Mouse (Mus musculus) thymus, postnatal 0 days (tissue): Measurements from ENCODE around the gene Chchd10. TPM values are rescaled to one million over a fixed set of nuclear protein-coding genes. Genes with fewer than 3 reads are reported as not detected.
"Not testable (repeated sequence)": the region's sequence is repeated elsewhere in the genome, so short reads cannot be mapped to it uniquely, and the experiment has no call there.

Source experiments
- DNase-seq: peaks from one replicate; pipeline ENCODE4 v3.0.0-alpha.2; 2015; ENCODE audit warnings: low spot score
- polyA plus RNA-seq: library from polyadenylated mRNA; unstranded; fragments of >200 nt; fragmentation: Nextera tagmentation; extraction: Ambion mirVana; gene quantifications from 2 replicates; pipeline ENCODE4 v1.2.1, GENCODE M21; 2015

Gene Chchd10
- 21.6 and 22.2 TPM in 2 replicates for polyA plus RNA-seq

DNA sequence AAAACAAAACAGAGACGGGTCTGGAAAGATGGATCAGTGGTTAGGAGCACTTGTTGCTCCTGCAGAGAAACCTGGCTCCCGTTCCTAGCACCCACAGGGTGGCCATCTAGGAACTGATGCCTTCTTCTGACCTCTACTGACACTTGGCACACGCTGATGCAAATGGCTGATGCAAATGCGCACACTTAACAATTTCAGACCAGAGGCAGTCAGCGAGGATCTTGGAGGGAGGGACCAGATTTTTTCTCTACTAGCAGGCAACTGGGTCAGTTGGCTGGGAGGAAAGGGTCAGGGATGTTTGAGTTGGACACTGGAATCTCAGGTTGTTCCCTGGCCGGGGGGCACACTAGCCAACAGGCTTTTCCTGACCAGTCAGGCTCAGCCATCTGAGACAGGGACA, at the start of gene Chchd10:
TSS of gene Chchd10 (plus strand) at position 240 of the 400 bp plus-strand sequence.
- no peak for DNase-seq

DNA sequence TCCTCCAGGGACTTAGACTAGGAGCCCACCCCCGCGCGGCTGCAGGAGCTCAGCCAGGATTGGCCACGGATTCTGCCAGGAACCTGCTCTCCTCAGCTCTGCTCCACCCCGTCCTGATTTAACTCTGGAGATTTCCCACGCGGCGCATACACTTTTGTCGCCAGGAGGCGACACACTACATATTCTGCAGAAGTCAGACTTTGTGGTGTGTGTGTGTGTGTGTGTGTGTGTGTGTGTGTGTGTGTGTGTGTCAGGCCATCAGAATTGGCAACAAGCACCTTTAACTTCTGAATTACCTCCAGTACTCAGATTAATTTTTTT, 49.7 kb upstream of the Chchd10 start:
- DNase-seq: peak; percentile 67

DNA sequence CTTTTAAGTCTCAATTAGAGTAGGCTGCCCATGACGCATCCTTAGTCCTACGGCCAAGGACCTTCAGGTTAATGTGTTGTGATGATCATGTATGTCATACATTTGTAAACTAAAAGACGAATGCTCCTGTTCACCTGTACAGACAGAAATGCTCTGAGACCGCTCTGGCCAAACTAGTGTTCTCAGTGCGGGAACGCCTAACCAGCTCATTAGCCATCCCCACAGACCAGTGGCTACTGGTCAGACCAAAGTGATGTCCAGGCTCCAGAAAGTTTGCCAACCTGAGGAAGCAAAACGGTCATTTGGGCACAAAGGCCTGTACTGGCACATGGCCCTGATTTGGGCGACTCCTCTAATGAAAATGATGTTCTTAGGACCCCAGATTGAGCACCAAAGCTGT, 48.2 kb upstream of the Chchd10 start:
- DNase-seq: no peak

DNA sequence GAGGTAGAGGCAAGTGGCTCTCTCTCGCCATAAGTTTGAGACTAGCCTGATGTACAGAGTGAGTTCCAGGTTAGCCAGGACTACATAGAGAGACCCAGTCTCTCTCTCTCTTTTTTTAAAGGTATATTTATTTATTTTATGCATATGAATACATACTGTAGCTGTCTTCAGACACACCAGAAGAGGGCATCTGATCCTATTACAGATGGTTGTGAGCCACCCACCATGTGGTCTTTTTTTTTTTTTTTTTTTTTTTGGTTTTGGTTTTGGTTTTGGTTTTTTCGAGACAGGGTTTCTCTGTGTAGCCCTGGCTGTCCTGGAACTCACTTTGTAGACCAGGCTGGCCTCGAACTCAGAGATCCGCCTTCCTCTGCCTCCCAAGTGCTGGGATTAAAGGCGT, 45.4 kb upstream of the Chchd10 start:
- not testable (repeated sequence) for DNase-seq

DNA sequence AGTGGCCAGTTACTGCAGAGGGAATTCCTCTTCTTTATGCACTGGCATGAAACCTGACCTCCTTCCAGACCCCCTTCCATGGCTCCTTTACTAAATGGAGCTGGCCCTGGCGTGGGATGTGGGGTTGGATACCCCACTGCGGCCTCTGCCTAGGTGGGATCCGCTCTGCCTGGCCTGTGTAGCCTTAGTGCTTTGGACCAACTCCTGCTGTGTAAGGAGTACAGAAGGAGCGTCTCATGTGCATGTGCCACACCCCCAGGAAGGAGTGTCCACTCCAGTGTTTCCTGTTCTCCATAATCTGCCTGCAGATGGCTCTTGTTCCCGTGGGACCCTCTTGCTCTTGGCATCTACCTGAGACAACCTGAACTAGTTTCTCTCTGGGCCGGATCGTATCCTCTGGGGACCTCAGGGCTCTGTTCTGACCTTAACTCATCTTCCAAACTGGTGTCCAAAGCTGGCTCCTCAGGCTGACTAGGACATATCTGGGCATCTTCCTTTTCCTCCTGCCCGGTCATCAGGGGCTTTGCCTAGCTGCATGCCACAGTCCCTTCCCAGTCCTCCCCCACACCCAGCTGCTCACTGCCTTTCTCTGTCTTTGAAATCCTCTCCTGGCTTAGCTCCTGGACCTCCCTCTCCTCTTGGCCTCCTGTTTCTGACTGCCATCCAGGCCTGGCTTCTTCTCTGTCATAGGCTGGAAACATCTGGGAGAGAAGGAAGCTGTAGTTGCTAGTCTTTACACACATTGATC, 43.4 kb upstream of the Chchd10 start:
- DNase-seq: no peak

DNA sequence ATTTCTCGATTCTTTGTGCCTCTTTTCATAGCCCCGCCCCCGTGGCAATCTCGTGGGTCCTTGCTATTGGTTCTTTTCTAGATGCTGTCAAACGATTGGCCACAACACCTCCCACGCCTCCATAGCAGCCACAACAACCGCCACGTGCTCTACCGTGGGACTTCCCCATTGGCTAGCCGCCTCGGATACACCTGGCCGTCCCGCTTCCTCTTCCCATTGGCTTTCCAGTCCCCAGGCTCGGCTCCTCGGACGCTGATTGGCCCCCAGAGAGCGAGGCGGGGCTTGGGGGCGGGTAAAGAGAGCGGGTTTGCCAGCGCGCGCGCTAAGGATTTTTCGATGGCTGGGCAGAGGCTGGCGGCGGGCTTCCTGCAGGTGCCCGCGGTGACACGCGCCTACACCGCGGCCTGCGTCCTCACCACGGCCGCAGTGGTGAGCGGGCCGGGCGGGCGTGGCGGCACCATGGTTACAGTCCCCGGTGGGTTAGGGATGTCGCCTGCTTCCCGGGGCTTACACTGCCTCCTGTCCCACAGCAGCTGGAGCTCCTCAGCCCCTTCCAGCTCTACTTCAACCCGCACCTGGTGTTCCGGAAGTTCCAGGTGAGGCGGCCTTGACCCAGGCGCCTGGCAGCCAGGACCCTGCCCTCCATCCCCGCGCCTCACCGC, 39.7 kb upstream of the Chchd10 start, which contains the start of gene Derl3:
TSS of gene Derl3 (plus strand) at position 325 of the 662 bp plus-strand sequence.
- peak; percentile 96 for DNase-seq

DNA sequence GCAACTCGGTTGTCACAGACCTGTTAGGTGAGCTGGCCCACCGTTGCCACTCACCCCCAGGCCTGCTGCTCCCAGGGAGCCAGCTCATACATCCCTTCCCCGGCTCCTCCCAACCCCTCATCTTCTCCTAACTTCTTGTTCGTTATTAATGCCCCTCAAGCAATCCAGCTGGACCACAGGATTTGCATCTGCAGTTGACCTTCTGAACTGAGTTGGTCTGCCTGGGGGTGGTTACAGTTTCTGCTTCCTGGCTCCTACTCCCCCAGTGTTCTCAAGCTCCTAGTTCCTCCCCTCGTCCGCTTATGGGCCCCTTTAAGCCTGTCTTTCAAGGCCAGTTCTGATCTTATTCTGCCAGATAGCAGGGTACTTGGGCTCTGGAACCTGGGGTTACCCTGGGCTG, 38.3 kb upstream of the Chchd10 start:
- DNase-seq: no peak

DNA sequence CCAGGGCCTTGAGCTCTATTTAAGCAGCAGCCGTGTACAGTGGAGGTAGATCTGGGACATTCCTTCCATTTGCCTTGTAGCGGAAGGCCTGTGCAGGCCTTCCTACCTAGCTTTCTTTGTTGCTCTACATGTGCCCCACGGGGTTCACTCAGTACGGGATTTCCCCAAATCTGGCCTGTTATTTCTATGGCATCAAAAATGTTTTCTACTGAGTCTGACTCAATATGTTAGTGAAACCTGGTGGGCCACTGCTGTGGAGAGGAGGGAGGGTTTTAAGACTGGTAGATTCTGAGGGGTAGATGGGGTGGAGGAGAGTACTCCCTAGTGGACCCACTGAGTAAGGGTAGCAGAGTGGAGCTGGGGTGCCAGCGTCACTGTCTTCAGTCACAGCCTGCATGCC, 37.2 kb upstream of the Chchd10 start:
- no peak for DNase-seq

DNA sequence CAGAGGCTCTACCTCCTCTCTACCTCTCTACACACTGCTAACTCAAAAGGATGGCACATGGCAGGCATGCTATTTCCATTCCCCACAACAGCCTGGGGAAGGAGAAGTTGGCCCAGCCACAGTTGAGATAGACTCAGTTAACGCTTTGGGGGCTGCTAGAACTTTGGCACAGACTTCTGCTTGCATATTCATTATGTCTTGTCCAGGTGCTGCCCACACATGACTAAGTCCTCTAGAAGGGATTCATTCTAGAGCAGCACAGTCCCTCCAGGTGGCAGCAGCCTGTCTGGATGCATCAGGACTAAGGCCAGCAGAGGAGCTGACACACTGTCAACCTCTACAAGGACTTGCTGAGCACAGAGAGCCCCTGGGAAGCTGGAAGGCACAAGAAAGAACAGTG, 36.7 kb upstream of the Chchd10 start:
- no peak for DNase-seq

DNA sequence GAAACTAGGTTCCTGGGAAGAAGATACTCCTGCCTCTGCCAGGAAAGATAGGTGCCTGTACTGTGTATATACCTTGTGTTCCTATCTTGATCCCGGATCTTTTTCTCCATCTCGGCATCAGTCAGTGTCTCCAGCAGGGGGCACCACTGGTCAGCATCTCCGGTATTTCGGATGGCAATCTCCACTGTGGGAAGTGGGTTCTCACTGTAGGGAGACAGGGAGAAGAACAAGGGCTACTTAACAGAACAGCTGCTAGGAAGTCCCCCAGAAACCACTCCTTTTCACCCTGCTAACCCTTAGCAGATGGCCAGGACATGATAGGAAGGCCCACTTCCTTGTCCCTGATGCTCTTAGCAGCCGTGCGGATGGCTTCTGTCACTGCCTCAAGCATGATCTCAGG, 35.6 kb upstream of the Chchd10 start:
- peak; percentile 28 for DNase-seq

DNA sequence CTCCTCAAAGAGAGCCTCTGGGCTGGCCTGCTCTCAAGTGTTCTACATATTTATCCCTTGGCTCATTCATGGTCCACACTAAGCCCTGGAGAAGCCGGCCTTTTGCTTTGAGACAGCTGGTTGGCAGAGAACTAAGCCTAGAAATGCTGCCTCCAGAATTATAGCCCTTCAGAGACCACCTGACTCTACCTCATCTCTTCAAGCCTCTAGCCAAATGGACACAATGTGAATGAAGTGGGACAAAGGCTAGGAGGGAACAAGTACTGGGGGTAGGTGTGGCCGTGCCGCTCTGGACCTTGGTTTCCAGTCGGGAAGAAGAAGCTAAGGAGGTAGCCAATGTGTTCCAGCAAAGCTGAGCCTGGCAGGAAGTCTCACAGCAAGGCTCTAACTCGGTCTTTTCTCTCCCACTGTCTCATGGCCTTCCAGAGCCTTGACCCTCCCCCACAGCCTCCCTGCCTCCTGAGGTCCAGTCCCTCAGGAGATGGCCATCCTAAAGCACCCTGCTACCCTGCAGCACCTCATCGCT, 34.8 kb upstream of the Chchd10 start:
- DNase-seq: no peak

DNA sequence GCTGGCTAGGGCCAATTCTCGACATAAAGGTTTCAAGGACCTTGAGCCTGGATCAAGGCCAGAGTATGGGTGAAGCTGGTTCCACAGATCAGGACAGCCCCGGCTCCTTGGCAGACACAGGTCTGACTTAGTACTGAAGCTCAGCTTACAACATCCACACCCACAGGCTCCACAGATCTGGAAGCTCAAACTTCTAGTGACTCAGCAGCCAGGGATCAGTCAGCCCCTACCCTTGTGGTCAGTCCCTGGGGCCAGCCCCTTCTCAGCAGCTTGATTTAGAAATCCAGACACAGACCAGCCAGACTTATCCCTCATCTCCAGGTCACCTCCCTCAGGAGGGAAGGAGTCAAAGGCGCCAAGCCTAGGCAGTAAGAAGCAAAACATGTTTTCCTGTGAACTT, 34.1 kb upstream of the Chchd10 start:
- no peak for DNase-seq

DNA sequence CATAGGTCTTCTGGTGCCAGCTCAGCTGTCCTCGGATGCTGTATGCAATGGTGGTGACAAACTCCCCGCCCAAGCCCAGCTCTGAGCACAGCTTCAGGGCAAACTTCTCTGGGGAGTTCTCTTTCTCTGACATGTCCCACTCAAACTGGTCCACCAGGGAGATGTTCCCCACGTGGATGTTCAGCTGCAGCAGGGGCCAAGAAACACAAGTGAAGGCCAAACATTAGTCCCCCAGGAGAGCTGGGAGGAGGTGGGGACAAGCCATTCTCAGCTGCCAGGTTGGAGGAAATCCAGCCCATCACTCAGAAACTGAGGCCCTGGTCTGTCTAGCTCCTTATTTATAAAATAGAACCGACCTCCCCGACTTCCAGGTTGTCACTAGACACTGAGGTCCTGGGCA, 28.5 kb upstream of the Chchd10 start:
- no peak for DNase-seq

DNA sequence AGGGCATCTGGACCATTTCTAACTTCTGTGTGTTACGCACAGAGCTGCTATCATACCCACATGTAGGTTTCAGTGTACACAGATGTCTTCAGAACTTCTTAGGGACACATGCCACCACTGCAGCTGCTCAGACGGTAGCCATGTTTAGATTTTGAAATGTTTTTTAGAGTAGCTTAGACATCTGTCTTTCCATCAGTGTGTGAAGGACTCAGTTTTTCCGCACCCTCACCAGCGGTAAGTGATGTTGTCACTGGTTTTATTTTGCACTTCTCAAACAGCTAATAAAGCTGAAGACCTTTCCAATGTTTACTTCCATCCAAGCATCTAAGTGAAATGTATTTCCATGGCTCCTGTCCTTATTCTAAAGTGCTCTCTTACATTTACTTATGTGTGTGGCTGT, 26.0 kb upstream of the Chchd10 start:
- DNase-seq: no peak

DNA sequence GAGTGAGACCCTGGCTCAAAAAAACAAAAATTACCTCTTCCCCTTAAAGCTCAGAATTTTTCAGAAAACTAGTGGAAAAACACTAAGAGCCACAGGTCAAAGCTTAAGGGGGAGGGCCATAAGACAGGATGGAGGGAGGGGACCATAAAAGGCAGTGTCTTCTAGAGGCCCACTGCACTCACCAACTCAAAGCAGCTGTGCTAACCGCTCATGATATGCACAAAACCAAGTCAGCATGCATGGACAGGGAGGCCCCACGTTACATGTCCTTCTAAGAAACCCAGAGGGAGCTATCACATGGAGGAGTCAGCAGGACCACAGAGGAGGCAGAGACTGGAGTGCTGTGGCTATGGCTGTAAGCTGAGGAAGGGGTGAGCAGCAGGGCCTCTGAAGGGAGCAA, 22.2 kb upstream of the Chchd10 start:
- no peak for DNase-seq

DNA sequence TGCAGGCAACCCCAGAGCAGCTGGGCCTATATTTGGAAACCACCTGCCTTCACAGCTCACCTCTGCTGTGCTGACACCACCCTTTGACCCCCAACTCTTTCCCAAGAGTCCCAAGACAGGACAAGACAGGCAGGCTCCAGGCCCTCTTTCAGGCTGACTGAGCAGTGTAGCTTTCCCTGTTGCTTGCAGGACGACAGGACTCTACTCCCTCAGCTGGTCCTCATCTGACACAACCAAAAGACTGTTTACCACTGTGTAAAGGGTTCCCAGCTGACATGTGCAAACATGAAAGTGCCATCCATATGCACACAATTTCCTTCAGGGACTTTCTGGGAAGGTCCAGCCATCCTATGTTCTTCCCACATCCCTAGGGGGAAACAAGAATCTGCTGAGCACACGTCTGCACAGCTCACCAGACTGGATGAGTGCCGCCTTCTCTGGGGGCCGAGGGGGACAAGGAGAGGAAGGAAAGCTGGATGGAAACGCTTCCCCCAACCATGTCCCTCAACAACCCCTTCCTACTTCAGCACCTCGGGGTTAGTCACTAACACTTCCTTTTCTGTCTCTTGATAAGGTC, 19.8 kb upstream of the Chchd10 start:
- no peak for DNase-seq

DNA sequence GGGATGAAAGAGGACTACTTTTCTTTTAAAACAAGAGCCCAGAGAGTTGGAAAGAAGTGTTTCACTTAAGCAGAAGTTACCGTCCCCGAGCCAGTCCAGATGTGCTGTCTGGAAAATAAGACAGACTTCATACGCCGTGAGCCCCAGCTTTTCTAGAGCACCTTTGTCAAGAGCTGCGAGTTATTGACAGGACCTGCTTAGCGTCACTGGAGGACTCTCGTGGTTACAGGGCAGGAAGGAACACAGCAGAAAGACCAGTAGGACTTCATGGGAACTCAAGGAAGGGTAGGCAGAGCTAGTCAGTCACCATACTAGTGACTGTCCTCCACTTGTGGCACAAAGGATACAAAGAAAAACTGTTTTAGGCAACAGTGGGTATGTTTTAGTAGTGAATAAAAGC, 17.4 kb upstream of the Chchd10 start:
- no peak for DNase-seq

DNA sequence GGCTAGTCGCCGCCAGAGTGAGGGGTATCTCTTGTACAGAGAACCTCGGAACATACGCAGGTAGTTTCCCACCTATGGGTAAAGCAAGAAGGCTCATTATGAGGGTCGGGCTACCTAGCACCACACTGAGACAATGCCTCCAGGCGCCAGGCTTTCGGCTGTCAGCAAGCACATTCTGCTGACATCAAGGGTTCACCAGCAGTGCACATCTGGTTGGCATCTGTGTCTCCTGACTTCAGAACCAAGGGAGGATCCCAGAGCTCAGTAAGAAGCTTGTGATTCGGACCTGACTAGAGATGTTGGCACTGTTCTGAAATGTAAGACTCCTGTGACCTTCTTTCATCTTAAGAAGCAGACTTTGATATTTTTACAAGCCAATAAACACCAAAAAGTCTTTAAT, 16.1 kb upstream of the Chchd10 start:
- no peak for DNase-seq

DNA sequence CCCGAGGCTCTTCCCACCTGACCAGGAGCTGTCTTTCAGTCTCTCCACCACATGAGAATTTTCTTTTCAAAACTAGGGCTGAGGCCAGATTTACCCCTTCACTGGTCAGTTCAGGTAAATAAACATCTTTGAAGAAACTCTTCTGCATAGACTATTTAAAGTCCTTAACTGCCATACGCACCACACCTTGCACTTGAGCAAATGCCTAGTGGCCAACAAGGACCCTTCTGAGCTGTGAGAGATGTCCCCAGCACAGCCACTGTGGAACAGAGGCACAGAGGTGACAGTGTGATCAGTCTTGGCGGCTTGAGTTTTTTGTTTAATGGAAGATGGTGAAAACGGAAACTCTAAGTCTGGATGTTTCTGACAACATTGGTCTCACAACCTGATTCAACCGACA, 13.9 kb upstream of the Chchd10 start:
- no peak for DNase-seq

DNA sequence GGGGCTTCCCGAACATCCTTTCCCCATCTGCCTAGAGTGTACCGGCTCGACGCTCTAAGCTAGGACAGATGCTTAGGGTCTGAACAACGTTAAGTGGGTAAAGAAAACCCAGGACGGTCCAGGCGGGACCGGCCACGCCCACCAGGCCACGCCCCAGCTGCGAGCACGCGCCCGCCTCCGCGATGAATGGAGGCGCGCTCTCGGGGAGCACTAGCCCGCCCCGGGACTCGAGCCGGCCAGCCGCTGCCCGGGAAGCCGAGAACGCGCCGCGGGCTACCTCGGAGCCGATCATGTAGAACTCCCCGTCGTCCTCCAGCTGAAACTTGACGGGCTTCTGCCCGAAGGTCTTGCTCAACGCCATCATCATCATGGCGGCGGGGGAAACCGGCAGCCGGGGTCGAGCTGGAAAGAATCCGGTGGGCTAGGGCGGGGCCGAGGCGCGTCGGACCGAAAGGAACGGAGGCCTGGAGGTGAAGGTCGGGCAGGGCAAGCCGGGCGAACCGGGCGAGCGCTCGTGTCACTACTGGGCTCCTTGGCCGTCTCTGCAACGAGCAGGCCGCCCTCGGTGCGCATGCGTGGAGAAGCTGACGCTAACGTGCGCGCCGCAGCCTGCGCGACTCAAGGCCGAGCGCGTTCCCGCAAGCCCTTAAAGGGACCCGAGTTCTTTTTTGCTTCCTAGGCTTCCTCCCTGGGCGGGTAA, 11.8 kb upstream of the Chchd10 start, which contains the start of gene Smarcb1:
TSS of gene Smarcb1 (minus strand) at position 592 of the 700 bp plus-strand sequence.
- DNase-seq: peak; percentile 96

DNA sequence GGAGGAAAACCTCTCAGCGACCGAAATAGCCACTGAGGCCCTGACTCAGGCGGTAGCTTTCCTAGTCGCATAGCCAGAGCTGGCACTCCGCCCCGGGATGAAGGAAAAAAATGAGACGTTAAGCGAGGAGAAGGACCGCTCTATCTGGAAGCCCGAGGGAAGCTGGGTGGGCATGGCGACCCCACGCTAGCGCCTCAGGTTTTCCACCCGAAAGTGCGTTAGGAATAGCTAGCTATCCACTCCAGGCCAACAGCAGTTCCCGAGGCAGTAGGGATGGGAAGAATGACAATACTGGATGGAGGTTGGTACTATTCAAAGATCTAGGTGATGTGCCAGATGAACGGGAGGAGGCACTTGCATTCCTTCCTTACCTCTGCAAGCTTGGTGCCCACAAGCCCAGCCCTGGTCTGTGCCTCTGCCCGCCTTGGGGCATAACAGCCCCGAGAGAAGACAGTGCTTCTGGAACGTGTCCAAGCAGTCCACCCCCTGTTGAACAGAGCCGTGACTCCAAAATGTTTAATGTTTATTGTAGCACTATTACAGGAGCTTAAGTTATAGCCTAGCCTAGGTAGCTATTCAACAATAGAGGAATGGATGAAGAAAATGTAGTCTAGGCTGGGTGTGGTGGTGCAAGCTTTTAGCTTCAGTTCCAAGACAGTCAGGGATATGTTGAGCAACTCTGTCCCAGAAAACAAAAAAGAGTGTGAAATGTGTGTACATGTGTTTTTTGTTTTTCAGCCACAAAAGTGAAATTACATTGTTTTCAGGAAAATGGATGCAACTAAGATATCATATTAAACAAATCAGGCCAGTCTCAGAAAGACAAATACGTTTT, 11.0 kb upstream of the Chchd10 start:
- no peak for DNase-seq
